23 mouse cellular contexts compared by ENCODE assay signal in the genomic region with DNA sequence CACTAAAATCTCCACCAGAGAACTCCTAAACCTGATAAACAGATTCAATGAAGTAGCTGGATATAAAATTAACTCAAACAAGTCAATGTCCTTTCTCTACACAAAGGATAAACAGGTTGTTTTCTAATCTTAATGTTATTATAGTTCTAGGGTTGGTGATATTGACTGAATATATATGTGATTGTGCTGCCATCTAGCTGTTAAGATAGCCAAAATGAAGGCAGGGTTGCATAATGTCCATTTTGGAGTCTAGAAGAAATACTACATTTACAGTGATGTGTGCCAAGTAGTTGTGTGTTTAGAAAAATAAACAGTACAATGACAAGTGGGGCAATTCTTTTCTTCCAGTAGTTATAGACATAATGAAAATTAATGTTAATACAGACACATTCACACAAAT.
A peak's percentile ranks its signal among the peaks of the same experiment; 100 is the strongest.
DNase-seq lines count a peak whose midpoint lies in the region; ATAC-seq and TF ChIP-seq lines count a peak whose summit lies in the region.
"Had no signal": no experiment of that assay in that cellular context is flagged by ENCODE, and none has a peak within 500 bp of the region (broad histone marks: within the 10 kb centered on the region; RNA-seq: fewer than 3 reads in every experiment).

No protein-coding gene starts in this region.

- no peak for ATAC-seq in lung, postnatal 0 days
- ATAC-seq in cerebellum, adult (ENCODE audit: insufficient number of reproducible peaks, low FRiP score, low TSS enrichment) = no peak
- ATAC-seq in hindbrain, embryonic 11.5 days (ENCODE audit: low FRiP score) = no peak
- ATAC-seq: activated CD4-positive, CD25-positive, alpha-beta regulatory T cell, adult 4 months; forebrain, embryonic 16.5 days; intestine, embryonic 15.5 days had no signal

- H3K27ac ChIP-seq in lung, postnatal 0 days (ENCODE audit: low read length) = no peak overlapping the region
- H3K27ac ChIP-seq in hindbrain, embryonic 11.5 days (ENCODE audit: low read depth, low read length) = no peak overlapping the region
- H3K27ac ChIP-seq: embryonic facial prominence, embryonic 13.5 days; forebrain, embryonic 12.5 days; heart, adult 2 months; heart, embryonic 15.5 days; hindbrain, embryonic 14.5 days; intestine, embryonic 15.5 days had no signal

- no peaks in the 10 kb centered on the region for H3K9me3 ChIP-seq in lung, postnatal 0 days (ENCODE audit: low read length)
- H3K9me3 ChIP-seq in hindbrain, embryonic 11.5 days (ENCODE audit: control insufficient read depth, low read length) = no peaks in the 10 kb centered on the region
- H3K9me3 ChIP-seq: embryonic facial prominence, embryonic 13.5 days; forebrain, embryonic 12.5 days; heart, embryonic 15.5 days; intestine, embryonic 15.5 days had no signal

- H3K4me1 ChIP-seq in lung, postnatal 0 days (ENCODE audit: insufficient read depth, low read depth, low read length) = no peaks in the 10 kb centered on the region
- no peaks in the 10 kb centered on the region for H3K4me1 ChIP-seq in hindbrain, embryonic 11.5 days (replicated peaks; ENCODE audit: control insufficient read depth, insufficient read depth, low read length)
- H3K4me1 ChIP-seq: embryonic facial prominence, embryonic 13.5 days; forebrain, embryonic 12.5 days; heart, embryonic 15.5 days; intestine, embryonic 15.5 days had no signal

- TF ChIP-seq EP300 in lung, postnatal 0 days (IDR thresholded peaks at IDR 0.05) = no peak

- no peak overlapping the region for H3K9ac ChIP-seq in lung, postnatal 0 days (replicated peaks; ENCODE audit: low read depth)
- no peak overlapping the region for H3K9ac ChIP-seq in hindbrain, embryonic 11.5 days (ENCODE audit: low read depth, low read length)
- H3K9ac ChIP-seq: embryonic facial prominence, embryonic 13.5 days; forebrain, embryonic 12.5 days; heart, embryonic 15.5 days; hindbrain, embryonic 14.5 days; intestine, embryonic 15.5 days had no signal

- H3K27me3 ChIP-seq in lung, postnatal 0 days (replicated peaks; ENCODE audit: insufficient read depth, low read length) = no peaks in the 10 kb centered on the region
- H3K27me3 ChIP-seq in hindbrain, embryonic 11.5 days (ENCODE audit: control insufficient read depth, insufficient read depth, low read length) = no peaks in the 10 kb centered on the region
- H3K27me3 ChIP-seq: embryonic facial prominence, embryonic 13.5 days; forebrain, embryonic 12.5 days; heart, embryonic 15.5 days; intestine, embryonic 15.5 days had no signal

- H3K36me3 ChIP-seq in lung, postnatal 0 days (ENCODE audit: insufficient read depth, low read length) = no peaks in the 10 kb centered on the region
- H3K36me3 ChIP-seq in hindbrain, embryonic 11.5 days (ENCODE audit: control insufficient read depth, insufficient read depth, low read length) = no peaks in the 10 kb centered on the region
- H3K36me3 ChIP-seq: embryonic facial prominence, embryonic 13.5 days; forebrain, embryonic 12.5 days; heart, embryonic 15.5 days; intestine, embryonic 15.5 days had no signal

- no peak for TF ChIP-seq CTCF in lung, postnatal 0 days (IDR thresholded peaks at IDR 0.05)

- no peak overlapping the region for H3K4me3 ChIP-seq in lung, postnatal 0 days (ENCODE audit: low read depth, low read length)
- H3K4me3 ChIP-seq in hindbrain, embryonic 11.5 days (ENCODE audit: low read depth, low read length) = no peak overlapping the region
- H3K4me3 ChIP-seq: embryonic facial prominence, embryonic 13.5 days; forebrain, embryonic 12.5 days; heart, adult 2 months; heart, embryonic 15.5 days; intestine, embryonic 15.5 days had no signal

- H3K4me2 ChIP-seq in lung, postnatal 0 days (replicated peaks; ENCODE audit: low read depth, low read length) = no peak overlapping the region
- H3K4me2 ChIP-seq in hindbrain, embryonic 11.5 days (replicated peaks; ENCODE audit: low read depth, low read length) = no peak overlapping the region
- H3K4me2 ChIP-seq: embryonic facial prominence, embryonic 13.5 days; forebrain, embryonic 12.5 days; heart, embryonic 11.5 days; heart, embryonic 15.5 days; hindbrain, embryonic 14.5 days; intestine, embryonic 15.5 days had no signal

- peak; percentile 1 for DNase-seq in lung, postnatal 36 days
- DNase-seq in lung, postnatal 0 days (ENCODE audit: low spot score) = no peak
- DNase-seq in 416B (ENCODE audit: low read depth) (peak; percentile 17), ES-CJ7 (ENCODE audit: low read depth, low spot score) (peak; percentile 3)
- peak; percentile 6 for DNase-seq in brain, adult 2 months (ENCODE audit: low read depth, low spot score)
- DNase-seq in hindbrain, embryonic 11.5 days (ENCODE audit: low spot score) = no peak
- DNase-seq: adrenal gland, adult 2 months; adrenal gland, postnatal 36 days; cerebellum, adult 11-12 months; cerebellum, adult 9-10 months; cerebellum, postnatal 36 days; gastrocnemius, postnatal 14 days; heart, adult 2 months; heart, postnatal 14 days had no signal

Comparison
In these comparisons a context has a peak if more than half of its experiments do, and no peak if none do; other contexts are left out.
1. DNase-seq: peak in lung, postnatal 36 days (single experiment), 416B (single experiment), ES-CJ7 (single experiment) and brain, adult 2 months (single experiment); none in lung, postnatal 0 days (single experiment) and hindbrain, embryonic 11.5 days (single experiment).